Mouse (Mus musculus) retina, adult 2 months (tissue): Measurements from ENCODE around the gene Cdh24.
A peak's percentile ranks its signal among the peaks of the same experiment; 100 is the strongest.

Experiments
- DNase-seq: peaks from one replicate; pipeline ENCODE4 v3.0.0-alpha.2; 2012; ENCODE audit warnings: low read depth, low spot score

Gene Cdh24

DNA sequence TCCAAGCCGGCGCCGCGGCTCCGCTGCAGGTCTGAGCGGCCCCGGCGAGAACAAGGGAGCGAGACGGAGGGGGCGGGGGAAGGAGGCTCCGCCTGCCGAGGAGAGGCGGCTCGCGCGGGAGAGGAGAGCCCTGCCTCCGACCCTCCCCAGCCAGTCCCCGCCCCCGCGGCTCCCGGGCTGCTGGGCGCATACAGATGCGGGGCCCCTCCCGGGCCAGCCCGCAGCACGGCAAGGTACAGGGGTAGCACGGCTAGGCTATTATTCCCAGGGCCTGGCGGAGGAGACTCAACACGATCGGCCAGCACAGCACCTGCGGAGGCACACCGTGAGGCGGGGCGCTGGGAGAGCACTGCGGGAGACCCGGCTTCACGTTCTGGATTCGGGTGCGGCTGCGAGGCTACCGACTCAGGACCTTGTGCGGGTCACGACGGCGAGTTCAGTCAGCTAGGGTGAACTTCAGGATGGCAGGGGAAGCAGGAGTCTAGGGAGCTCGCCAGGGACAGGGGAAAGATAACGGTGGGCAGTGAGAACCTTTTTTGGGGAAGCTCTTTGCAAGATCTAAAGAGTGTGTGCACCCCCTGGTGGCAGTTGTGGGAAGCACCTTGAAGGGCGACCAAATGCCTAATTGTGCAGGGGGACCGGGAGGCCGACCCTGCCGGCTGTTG, at the start of gene Cdh24:
Gene Cdh24 (minus strand): TSS at position 60 of the 665 bp plus-strand sequence.
- peak; percentile 49 for DNase-seq

DNA sequence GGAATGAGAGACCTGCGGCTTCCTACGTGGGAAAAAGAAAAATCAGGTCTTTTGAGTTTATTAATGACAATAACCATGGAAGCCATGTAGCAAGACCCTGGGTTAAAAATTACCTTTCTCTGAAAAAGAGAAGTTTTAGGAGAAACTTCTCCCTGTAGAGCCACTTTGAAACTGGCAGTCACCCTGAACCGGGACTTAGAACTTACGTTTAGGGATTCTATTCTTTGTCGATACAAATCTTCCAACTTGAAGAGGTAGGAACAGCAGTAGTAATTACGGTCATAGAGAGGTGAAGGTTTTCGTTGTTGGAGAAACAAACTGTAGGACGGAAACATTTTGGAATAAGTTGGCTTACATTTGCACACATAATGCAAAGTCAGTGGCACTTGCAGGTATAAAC, 46.1 kb upstream of the Cdh24 start:
- no peak for DNase-seq

DNA sequence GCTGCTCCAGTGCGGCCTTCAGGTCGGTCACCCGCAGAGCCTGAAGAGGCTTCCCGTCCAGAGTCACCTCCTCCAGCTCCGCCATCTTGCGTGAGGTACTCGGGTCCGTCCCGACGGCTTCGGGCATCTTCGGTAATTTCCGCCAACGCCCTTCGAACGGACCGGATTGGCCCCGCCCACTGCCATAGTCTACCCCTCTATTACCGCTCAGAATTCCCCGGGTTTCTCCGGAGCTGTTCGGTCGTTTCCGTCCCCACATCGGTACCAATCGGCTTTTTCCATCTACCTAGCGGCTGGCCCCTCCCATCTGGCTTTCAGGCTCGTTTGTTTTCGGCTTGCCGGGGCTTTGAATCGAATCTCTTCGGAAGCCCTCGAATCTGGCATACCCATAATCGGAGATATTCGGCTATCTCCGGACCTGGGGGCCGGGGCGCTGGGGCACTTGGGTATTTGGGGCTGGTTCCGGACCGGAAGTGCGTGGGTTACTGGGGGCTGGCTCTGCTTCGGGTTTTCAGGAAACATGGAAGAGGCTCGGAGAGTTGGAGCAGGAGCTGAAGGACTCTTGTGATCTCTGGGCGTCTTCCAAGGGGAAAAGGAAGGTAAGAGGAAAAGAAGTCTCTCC, 45.5 kb upstream of the Cdh24 start, which contains the start of gene Acin1:
Gene Acin1 (minus strand): TSS at position 410 of the 622 bp plus-strand sequence.
- peak; percentile 99 for DNase-seq

DNA sequence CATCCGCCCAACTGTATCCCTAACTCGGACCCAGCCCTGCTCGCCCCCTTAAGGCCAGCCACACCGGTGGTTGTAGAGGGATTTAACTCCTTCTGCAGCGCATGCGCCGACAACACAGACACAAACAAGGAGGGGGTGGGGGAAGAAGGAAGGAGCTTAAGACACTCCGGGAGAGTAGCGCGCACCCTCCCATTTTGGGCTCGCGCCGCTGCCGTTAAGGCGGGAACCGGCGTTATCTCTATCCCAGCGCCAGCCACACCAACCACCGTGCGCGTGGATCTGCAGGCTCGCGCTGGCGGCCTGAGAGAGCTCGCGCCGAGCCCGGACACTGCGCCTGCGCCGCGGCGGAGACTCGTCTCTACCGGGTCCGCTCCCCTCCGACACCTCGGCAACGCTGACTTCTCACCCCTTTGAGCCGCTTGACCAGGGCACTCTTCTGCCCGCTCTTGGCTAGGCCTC, 44.9 kb upstream of the Cdh24 start, which contains the start of gene 1700123O20Rik:
Gene 1700123O20Rik (plus strand): TSS at position 154 of the 459 bp plus-strand sequence.
- peak; percentile 79 for DNase-seq

DNA sequence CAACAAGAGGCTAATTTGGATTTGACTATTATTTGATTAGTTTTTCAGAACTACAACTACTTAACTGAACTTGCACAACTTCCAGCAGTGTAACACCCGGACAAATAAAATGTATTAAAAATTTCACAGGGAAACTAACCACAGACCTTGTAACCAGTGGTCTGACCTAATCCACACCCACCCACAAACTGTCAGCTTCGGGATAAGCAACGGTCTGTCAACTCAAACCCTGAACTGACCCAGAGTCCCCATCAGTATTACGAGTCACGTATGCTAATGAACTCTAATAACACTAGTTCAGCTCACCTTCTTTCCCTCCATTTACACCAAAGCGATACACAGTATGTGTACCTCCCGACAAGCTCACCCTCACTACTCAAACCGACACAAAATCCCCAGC, 44.3 kb upstream of the Cdh24 start:
- DNase-seq: no peak

DNA sequence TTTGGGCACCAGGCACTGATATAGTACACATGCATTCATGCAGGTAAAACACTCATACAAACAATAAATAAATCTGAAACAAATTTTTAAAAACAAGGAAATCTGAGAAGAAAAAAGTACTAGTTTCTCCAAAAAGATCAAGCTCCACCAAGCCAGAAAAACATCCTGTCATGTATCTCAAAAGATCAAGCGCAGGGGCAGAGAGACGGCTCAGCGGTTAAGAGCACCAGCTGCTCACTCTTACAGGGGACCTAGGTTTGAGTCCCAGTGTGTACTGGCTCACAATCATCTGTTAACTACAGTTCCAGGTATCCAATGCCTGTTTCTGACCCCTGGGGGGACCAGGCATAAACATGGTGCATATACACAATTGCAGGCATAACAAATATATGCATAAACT, 41.2 kb upstream of the Cdh24 start:
- no peak for DNase-seq

DNA sequence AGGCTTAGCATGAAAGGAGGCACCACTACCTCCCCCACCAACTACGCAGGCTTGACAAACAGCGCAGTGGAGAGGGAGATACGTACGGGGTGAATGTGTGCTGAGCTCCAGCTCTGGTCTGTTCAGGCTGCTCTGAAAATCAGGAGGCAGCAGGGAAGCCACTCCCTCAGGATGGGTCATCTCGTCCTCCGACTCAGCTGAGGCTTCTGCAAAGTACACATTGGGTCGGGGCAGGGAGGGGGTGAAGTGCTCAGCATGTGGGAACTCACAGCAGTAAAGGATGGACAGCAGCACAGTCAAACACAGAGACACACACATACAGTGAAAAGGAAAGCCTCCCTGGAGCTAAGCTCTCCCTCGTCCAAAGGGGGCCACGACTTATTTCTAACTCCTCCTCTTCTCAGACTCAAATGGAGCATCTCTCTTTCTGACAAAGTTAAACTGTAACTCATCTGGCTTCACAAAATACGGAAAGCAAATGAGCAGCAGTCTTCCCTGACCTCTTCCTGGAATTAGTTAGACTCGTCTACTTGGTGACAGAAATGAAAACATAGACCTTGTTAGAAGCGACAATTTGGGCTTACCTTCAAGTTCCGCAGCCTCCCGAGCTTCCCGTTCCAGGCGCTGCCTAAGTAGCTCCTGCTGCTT, 37.6 kb upstream of the Cdh24 start:
- no peak for DNase-seq

DNA sequence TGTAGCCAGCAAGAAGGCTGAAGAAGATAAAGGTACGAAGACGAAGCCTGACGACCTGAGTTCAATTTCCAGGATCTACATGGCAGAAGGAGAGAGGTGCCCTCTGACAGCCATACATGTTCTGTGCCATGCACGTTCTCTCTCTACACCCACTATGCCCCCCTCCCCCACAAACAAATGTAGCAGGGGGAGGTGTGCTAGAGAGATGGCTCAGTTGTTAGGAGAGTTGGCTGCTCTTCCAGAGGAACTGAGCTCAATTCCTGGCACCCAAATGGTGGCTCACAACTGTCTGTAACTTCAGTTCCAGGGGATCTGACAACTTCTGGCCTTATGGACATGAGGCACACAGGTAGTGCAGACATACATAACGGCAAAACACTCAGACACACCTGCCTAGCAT, 35.1 kb upstream of the Cdh24 start:
- DNase-seq: no peak

DNA sequence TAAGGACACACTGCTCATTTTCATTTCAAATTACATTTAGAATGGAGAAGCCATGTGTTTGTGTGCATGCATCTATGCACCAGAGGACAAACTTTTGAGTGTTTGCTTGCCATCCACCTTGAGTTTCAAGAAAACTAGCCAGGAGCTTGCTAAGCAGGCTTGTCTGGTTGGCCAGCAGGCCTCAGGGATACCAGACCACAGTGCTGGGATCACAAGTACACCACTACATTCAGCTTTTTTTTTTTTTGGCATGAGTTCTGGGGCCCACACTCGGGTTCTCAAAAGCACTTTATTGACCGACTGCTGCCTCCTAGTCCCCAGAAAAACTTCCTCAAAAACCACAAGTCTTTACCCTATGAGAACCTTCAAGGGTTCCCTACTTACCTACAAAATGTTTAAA, 33.2 kb upstream of the Cdh24 start:
- DNase-seq: no peak

DNA sequence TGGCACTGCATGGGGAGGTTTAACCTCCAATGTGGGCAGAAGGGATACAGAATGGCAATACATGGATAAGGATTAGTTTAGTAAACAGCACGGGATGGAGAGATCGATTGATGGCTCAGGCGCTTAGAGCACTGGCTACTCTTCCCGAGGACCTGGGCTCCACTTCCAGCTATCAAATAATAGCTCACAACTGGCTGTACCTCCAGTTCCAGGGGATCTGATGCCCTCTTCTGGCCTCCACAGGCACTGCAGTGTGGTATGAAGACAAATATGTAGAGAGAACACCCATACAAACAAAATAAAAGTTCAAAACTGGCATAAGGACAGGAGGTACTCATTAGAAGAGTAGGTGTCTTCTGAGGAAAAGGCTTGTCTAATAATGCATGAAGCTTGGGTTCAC, 28.2 kb upstream of the Cdh24 start:
- no peak for DNase-seq

DNA sequence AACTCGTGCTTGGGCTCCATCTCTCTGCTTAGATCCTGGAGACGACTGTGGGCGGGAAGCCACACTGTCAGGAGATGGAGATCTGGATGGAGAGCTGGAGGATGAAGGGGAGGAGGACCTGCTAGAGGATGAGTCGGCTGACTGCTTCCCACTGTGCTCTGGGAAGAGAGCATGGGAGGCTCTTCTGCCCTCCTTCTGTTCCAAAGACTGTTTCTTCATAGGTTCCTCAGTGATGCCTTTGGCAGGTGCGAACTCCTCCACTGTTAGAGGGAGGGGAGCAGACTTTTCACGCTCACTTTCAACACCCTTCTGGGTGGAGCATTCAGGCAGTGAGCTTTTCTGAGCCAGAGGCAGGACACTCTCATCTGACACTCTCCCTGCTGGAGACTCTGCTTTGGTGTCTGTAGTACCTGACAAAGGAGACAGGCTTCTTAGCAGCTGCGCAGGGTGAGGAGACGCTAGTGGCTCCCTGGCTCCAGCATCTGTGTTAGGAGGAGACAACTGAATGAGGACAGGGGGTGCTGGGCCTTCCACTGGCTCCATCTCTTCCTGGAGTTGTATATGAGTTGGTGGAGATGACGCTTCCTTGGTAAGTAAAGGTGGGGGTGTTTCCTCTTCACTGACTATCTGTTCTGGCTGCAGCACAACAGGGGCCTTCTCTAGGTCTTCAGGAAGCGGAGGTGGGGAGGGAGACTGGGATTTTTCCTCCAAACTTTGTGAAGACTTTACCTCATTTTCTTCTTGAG, 23.5 kb upstream of the Cdh24 start:
- no peak for DNase-seq

DNA sequence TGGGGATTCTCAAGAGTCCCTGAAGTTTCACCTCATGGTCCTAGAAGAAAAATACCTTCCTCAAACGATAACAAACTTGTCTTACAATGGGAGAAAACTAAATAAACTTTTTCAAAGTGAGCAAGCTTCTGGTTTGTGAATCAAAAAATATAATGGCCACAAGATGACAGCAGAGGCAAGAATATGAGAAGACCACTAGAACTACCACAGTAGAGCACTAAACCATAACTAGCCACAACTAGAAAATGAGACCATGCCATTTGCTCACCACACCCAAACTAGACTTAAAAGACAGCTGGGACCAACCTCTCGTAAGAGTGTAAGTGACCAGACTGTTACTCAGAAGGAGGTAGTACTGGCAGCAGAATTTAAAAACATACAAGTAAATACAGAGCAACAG, 18.8 kb upstream of the Cdh24 start:
- DNase-seq: no peak

DNA sequence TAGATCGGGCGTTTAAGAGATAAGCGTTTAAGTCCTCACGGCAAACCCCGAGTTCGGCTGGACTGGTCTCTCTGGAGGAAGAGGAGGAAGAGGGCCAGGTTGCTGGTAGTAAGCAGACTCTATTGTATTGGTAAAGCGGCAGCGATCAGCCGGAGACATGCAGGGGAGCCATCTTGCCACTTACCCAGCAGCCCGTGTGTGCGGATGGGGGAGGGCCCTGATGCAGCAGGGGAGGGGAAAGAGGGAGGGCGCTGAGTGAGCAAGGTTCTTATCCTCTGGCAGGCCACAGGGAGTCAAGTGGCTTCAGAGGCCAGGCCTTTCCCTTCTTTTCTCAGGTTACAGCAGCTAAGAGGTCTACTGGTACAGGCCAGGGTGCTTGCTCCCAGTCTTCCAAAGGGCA, 12.3 kb upstream of the Cdh24 start:
- peak; percentile 67 for DNase-seq

DNA sequence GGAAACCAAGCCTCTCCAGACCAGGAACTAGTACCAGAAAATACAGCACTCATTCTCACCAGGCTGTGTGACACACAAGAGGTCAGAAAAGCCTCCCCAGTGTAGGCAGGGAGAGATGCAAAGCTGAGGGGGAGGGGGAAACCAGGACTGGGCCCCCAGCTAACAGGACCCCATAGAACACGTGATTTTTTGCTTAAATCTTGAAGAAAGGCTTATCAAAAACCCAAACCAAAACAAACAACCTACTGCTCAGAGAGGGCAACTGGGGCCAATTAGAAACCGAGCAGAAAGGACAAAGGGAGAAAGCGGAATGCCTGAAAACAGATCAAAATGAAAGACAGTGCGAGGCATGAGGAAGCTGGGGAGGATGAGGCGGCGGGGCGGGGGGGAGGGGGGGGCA, 11.6 kb upstream of the Cdh24 start:
- no peak for DNase-seq

DNA sequence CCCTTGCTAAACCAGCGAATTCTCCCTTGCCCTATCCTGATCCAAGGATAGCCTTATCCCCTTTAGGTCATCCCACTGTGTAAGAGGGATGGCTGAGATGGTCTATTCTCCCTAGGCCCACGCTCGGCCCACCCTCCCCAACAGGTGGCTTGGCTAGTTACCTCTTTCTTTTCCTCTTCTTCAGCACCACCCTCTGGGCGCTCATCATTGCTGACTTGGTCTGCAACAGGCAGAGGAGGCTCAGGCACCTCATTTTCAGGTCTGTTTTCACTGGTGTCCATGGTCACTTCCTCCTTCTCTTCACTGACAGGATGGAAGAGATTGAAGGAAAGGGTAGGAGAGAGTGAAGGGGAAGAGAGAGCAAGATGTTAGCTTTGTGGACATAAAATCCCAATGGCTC, 10.4 kb upstream of the Cdh24 start:
- no peak for DNase-seq

DNA sequence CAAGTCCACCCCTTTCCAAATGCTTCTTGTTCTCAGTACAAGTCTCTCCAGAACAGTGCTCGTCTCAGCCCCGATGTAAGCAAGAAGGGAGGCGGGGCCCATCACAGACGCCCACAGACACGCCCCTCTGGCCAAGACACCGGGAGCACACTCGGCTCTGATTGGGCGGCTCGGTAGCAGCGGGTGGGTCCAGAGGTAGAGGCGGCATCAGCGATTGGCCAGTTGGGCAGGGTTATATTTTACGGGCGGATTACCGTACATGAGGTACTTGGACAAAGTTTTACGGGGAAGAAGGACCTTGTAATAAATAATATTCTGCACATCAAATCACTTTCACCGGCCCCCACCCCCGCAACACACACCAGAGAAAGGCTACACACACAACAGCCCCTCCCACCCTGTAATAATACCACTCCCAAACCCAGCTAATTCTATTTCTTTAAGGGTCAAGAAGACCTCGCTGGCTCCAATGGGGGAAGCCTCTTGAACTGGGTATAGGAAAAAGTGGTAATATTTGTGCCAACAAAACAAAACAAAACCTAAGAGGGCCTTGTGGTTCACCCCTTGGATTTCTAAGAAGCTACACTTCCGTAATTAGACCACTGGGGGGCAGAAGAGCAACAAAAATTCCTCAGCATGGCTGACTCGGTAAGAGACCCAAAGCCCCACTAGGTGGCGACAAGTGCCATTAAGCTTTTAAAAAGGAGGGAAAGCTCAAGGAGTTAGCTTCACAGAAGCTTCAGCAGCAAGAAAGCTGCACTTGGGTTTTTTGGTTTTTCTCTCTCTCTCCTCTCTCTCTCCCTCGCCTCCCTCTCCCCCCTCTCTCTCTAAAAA, 9.7 kb upstream of the Cdh24 start:
- DNase-seq: peak; percentile 79

DNA sequence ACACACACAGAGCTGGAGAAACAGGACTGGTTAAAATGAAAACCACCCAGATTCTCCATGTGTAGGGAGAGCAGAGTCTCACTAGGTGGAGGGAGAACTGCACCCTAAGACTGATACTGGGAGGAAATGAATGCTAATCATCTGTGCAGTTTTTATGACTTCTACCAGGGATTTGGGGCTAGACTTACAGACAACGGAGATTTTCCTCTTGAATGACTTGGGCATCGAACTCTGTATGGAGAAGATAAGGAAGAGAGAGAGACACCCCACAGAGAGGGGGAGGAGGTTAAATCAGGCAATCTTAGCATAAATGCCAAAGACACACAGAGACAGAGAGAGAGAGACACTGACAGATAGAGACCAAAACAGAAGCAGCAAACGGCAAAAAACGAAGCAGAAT, 6.7 kb upstream of the Cdh24 start:
- no peak for DNase-seq

DNA sequence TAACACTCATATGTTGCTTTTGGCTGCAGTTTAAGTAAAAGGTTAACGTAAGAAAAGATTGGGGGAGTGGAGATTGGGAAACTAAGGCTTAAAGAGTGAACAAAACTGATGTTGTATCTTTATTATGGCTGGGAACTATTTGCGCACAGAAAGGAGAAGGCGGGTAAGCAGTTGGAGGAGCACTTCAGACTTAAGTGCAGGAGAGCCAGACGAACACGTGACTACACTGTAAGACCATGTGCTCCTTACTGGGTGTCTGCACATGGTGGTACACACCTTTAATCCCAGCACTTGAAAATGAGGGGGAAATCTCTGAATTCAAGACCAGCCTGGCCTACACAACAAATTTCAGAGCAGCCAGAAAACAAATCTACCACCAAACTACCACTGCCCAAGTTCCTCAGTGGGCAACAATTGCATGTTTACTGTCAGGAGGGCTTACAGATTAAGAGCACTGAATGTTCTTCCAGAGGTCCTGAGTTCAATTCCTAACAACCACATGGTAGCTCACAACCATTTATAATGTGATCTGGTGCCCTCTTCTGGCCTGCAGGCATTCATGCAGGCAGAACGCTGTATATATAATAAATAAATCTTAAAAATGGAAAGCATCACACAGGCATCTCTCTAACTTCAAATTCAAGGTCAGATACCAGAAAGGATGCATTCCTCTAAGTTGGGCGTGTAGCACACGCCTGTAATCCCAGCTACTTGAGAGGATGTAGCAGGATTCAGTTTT, 5.9 kb upstream of the Cdh24 start:
- DNase-seq: no peak

DNA sequence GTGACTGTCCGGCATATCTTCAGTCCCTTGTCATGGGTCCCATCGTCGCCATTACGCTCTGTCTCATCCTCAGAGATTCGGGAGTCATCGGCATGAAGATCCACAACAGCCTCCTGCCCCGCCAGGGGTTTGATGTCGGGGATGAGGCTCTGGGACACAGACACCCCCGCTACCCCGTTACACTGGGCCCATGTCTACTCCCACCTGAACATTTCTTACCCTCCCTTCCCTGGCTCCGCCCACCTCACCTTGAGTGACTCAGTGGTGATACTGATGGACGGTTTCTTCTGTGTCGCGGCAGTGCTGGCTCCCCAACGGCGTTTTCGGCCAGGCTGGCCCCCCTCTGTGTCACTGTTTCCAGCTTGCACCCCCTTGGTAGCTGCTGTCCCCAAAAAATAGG, 5.3 kb upstream of the Cdh24 start:
- DNase-seq: no peak

DNA sequence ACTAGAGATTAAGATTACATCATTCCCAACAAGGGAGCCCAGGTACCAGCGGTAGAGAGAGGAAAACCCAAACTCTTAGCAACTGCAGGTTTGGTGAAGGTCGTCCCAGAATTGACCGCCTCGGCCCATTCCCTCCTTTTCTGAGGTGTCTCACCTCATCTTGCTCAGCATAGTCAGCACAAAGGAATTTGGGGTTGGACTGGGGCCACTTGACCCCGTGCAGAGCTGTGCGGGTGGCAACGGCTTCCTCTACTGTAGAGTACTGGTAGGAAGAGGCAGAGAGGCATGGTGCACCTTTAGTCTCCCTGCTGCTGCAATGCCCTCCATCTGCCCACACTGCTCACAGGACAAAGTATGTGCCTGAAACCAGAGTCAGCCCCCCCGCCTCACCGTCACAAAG, 3.1 kb upstream of the Cdh24 start:
- DNase-seq: no peak

DNA sequence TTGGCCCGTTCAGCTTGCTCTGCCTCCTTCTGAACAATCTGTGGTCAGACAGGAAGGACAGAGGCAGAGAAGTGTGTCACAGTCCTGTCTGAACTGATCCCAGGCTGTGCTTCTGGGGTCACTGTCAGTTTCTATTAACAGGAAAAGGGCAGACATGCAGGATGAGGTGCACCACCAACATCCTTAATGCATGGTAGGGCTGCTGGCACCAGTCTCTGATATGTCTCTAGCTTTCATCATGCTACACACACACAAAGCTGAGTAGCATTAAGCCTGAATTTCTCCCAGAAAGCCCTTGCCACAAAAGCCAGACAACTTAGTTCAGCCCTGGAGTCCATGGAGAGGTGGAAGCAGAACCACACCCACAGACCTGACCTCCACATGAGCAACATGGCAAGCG, 1.8 kb upstream of the Cdh24 start:
- no peak for DNase-seq
